Mouse (Mus musculus) myocyte (in vitro differentiated cells): ENCODE results near the gene Trim50.

ENCODE experiments used
- CEBPB ChIP-seq: IDR thresholded peaks from 2 replicates; pipeline ENCODE4 v1.6.1; 2011; ENCODE audit warnings: mild to moderate bottlenecking, moderate library complexity; ENCODE audit not compliant: poor library complexity, insufficient read depth, severe bottlenecking
- MAX ChIP-seq: IDR thresholded peaks from one replicate; pipeline ENCODE4 v1.6.1; 2011; ENCODE audit warnings: low read depth, mild to moderate bottlenecking, control low read depth
- MYOG ChIP-seq, 3 experiments: IDR thresholded peaks; one replicate each; pipeline ENCODE4 v1.6.1; 2011; ENCODE audit warnings: control low read depth in 2 of 3, low read depth in 2 of 3, mild to moderate bottlenecking in 2 of 3; ENCODE audit not compliant: insufficient read length in 2 of 3, control insufficient read depth in 1 of 3, insufficient read depth in 1 of 3
- POLR2A ChIP-seq: IDR thresholded peaks from one replicate; pipeline ENCODE4 v1.6.1; 2011; ENCODE audit warnings: low read depth, mild to moderate bottlenecking, control low read depth, moderate library complexity; ENCODE audit not compliant: insufficient read length
- POLR2AphosphoS2 ChIP-seq: IDR thresholded peaks from one replicate; pipeline ENCODE4 v1.6.1; 2011; ENCODE audit warnings: low read depth, control low read depth; ENCODE audit not compliant: insufficient read length
- TCF12 ChIP-seq: IDR thresholded peaks from one replicate; pipeline ENCODE4 v1.6.1; 2011; ENCODE audit warnings: mild to moderate bottlenecking, control low read depth; ENCODE audit not compliant: poor library complexity, insufficient read depth, severe bottlenecking
- USF1 ChIP-seq: IDR thresholded peaks from one replicate; pipeline ENCODE4 v1.6.1; 2011; ENCODE audit warnings: low read depth, mild to moderate bottlenecking, control low read depth, moderate library complexity

- TF ChIP-seq POLR2A (no peak), TCF12 (no peak), MYOG (IDR thresholded peaks at IDR 0.05; ENCODE audit: control insufficient read depth in 1 of 3, insufficient read depth in 1 of 3, insufficient read length in 2 of 3, low read depth in 2 of 3) (no peak), POLR2AphosphoS2 (no peak), CEBPB (no peak), MAX (no peak), USF1 (no peak)
Observed at GRCm38 (mm10) chr5:135319856-135320255, 33.2 kb upstream of the Trim50 start.
